Mouse (Mus musculus): ENCODE measurements at regions not wholly inside any gene's neighbourhood (a gene's known extent, or its start where the extent isn't known, plus 50 kb on each side); places are given as distances from the start of the nearest gene placed in this dataset.

- no peak for ATAC-seq (ENCODE audit: low FRiP score)
- H3K9me3 ChIP-seq (ENCODE audit: low read length) = no peaks in the 10 kb centered on the region
- DNase-seq (ENCODE audit: low spot score) = peak; percentile 12
- H3K27me3 ChIP-seq (ENCODE audit: insufficient read depth, low read length) = no peaks in the 10 kb centered on the region
- H3K9ac ChIP-seq (replicated peaks; ENCODE audit: low read length, poor library complexity, severe bottlenecking) = no peak overlapping the region
- H3K4me1 ChIP-seq (ENCODE audit: insufficient read depth, low read length) = no peaks in the 10 kb centered on the region
- H3K36me3 ChIP-seq (ENCODE audit: insufficient read depth, low read length) = no peaks in the 10 kb centered on the region
- no peak overlapping the region for H3K27ac ChIP-seq (ENCODE audit: low read depth, low read length)
- no peak overlapping the region for H3K4me3 ChIP-seq (ENCODE audit: low read depth, low read length)
- TF ChIP-seq CTCF (IDR thresholded peaks at IDR 0.05) = no peak
- WGBS = 36% methylated on average over 1 of the region's 1 CpGs
- H3K4me2 ChIP-seq (ENCODE audit: low read depth, low read length, poor library complexity, severe bottlenecking) = no peak overlapping the region
Measured at GRCm38 (mm10) chr11:14769008-14769407, 169.9 kb downstream of the Pom121l12 start.

- Histone ChIP-seq H3K27me3 (ENCODE audit: insufficient read depth, low read length) (no peaks in the 10 kb centered on the region), H3K4me3 (ENCODE audit: low read depth, low read length) (no peak overlapping the region), H3K27ac (ENCODE audit: low read depth, low read length) (no peak overlapping the region), H3K9ac (replicated peaks; ENCODE audit: low read length, poor library complexity, severe bottlenecking) (no peak overlapping the region), H3K4me2 (ENCODE audit: low read depth, low read length, poor library complexity, severe bottlenecking) (no peak overlapping the region), H3K4me1 (ENCODE audit: insufficient read depth, low read length) (no peaks in the 10 kb centered on the region), H3K9me3 (ENCODE audit: low read length) (no peaks in the 10 kb centered on the region), H3K36me3 (ENCODE audit: insufficient read depth, low read length) (no peaks in the 10 kb centered on the region)
- ATAC-seq (ENCODE audit: low FRiP score) (no peak), DNase-seq (ENCODE audit: low spot score) (peak; percentile 18)
- no peak for TF ChIP-seq CTCF (IDR thresholded peaks at IDR 0.05)
- WGBS = 25% methylated on average over 9 of the region's 9 CpGs
Measured at GRCm38 (mm10) chr11:14769448-14770357, 170.6 kb downstream of the Pom121l12 start.

- peak; percentile 12 for DNase-seq (ENCODE audit: low spot score)
- 64% methylated on average over 1 of the region's 1 CpGs for WGBS
- H3K36me3 ChIP-seq (ENCODE audit: insufficient read depth, low read length) = no peaks in the 10 kb centered on the region
- no peaks in the 10 kb centered on the region for H3K9me3 ChIP-seq (ENCODE audit: low read length)
- no peak overlapping the region for H3K9ac ChIP-seq (replicated peaks; ENCODE audit: low read length, poor library complexity, severe bottlenecking)
- H3K27ac ChIP-seq (ENCODE audit: low read depth, low read length) = no peak overlapping the region
- no peaks in the 10 kb centered on the region for H3K4me1 ChIP-seq (ENCODE audit: insufficient read depth, low read length)
- H3K4me3 ChIP-seq (ENCODE audit: low read depth, low read length) = no peak overlapping the region
- no peak overlapping the region for H3K4me2 ChIP-seq (ENCODE audit: low read depth, low read length, poor library complexity, severe bottlenecking)
- H3K27me3 ChIP-seq (ENCODE audit: insufficient read depth, low read length) = no peaks in the 10 kb centered on the region
- no peak for ATAC-seq (ENCODE audit: low FRiP score)
- no peak for TF ChIP-seq CTCF (IDR thresholded peaks at IDR 0.05)
Measured at GRCm38 (mm10) chr11:14798314-14798713, 199.2 kb downstream of the Pom121l12 start.

- no peak for TF ChIP-seq CTCF (IDR thresholded peaks at IDR 0.05)
- DNase-seq (ENCODE audit: low spot score) (no peak), ATAC-seq (ENCODE audit: low FRiP score) (no peak)
- H3K27me3 ChIP-seq (ENCODE audit: insufficient read depth, low read length) = no peaks in the 10 kb centered on the region
- WGBS = 50% methylated on average over 3 of the region's 3 CpGs
- H3K9ac ChIP-seq (replicated peaks; ENCODE audit: low read length, poor library complexity, severe bottlenecking) = no peak overlapping the region
- H3K9me3 ChIP-seq (ENCODE audit: low read length) = no peaks in the 10 kb centered on the region
- H3K4me2 ChIP-seq (ENCODE audit: low read depth, low read length, poor library complexity, severe bottlenecking) = no peak overlapping the region
- no peaks in the 10 kb centered on the region for H3K36me3 ChIP-seq (ENCODE audit: insufficient read depth, low read length)
- H3K4me1 ChIP-seq (ENCODE audit: insufficient read depth, low read length) = no peaks in the 10 kb centered on the region
- no peak overlapping the region for H3K27ac ChIP-seq (ENCODE audit: low read depth, low read length)
- H3K4me3 ChIP-seq (ENCODE audit: low read depth, low read length) = no peak overlapping the region
Measured at GRCm38 (mm10) chr11:14799227-14799626, 200.2 kb downstream of the Pom121l12 start.

GRCm38 (mm10) chr11:14818936-14819335 is 219.9 kb downstream of the Pom121l12 start:
- no peaks in the 10 kb centered on the region for H3K36me3 ChIP-seq (ENCODE audit: insufficient read depth, low read length)
- H3K9ac ChIP-seq (replicated peaks; ENCODE audit: low read length, poor library complexity, severe bottlenecking) = no peak overlapping the region
- H3K27ac ChIP-seq (ENCODE audit: low read depth, low read length) = no peak overlapping the region
- WGBS = 17% methylated on average over 2 of the region's 2 CpGs
- ATAC-seq (ENCODE audit: low FRiP score) = no peak
- no peak overlapping the region for H3K4me3 ChIP-seq (ENCODE audit: low read depth, low read length)
- H3K4me2 ChIP-seq (ENCODE audit: low read depth, low read length, poor library complexity, severe bottlenecking) = no peak overlapping the region
- no peaks in the 10 kb centered on the region for H3K27me3 ChIP-seq (ENCODE audit: insufficient read depth, low read length)
- no peaks in the 10 kb centered on the region for H3K4me1 ChIP-seq (ENCODE audit: insufficient read depth, low read length)
- peak; percentile 30 for DNase-seq (ENCODE audit: low spot score)
- TF ChIP-seq CTCF (IDR thresholded peaks at IDR 0.05) = no peak
- H3K9me3 ChIP-seq (ENCODE audit: low read length) = no peaks in the 10 kb centered on the region
